Mouse (Mus musculus) erythroblast, embryonic 14.5 days (primary cell): ENCODE results near the gene Helt.

Source experiments
- GATA1 ChIP-seq: IDR thresholded peaks from 2 replicates; pipeline ENCODE4 v1.6.1; 2012; ENCODE audit warnings: low read length, inconsistent platforms, mixed read lengths
- TAL1 ChIP-seq: IDR thresholded peaks from 3 replicates; pipeline ENCODE4 v1.6.1; 2012; ENCODE audit warnings: low read length, inconsistent platforms, mixed read lengths

GRCm38 (mm10) chr8:46331801-46332200, 37.3 kb upstream of the Helt start:
- TF ChIP-seq TAL1 (no peak), GATA1 (no peak)
